Mouse (Mus musculus) forelimb bud, embryonic 11.5 days (tissue): Measurements from ENCODE around the gene Trip6.

Experiments
- DNase-seq: peaks from one replicate; pipeline ENCODE4 v3.0.0-alpha.2; 2012; ENCODE audit warnings: low read depth, low spot score

Gene Trip6

GRCm38 (mm10) chr5:137268131-137268910 is 45.9 kb downstream of the Trip6 start:
- DNase-seq, result no peak

DNA sequence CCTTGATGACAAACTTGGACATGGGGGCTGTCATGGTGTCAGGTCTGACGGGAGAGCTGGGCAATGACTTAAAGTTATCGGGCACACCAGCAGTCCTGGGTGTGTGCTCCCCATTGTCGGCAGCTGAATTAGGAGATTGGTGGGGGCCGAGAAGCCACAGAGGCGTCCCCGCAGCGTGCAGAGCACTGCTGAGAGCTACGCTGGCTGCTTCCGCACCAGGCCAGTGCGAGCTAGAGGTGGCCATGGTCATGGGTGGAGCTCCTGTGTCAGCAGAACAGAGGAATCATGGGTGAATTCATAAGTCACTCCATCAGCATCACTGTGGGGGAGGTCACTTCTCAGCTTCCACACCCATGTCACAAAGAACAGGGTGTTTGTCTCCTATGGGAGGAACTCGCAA is 49.4 kb downstream of the Trip6 start:
- DNase-seq, result no peak

- DNase-seq, result no peak
Measured at GRCm38 (mm10) chr5:137263897-137264720, 50.1 kb downstream of the Trip6 start.
